8 mouse cellular contexts compared by ENCODE assay signal in genomic region chr5:131650381-131650891, GRCm38 (mm10).
DNase-seq lines count a peak whose midpoint lies in the region; ATAC-seq lines count a peak whose summit lies in the region.

No protein-coding gene starts in this region.

- H3K9me3 ChIP-seq in midbrain, embryonic 11.5 days (ENCODE audit: control insufficient read depth, low read length), result no peaks in the 10 kb centered on the region
- H3K9me3 ChIP-seq in midbrain, embryonic 15.5 days, result no peaks in the 10 kb centered on the region
- no peaks in the 10 kb centered on the region for H3K9me3 ChIP-seq in kidney, embryonic 14.5 days (ENCODE audit: control insufficient read depth, low read length)
- H3K9me3 ChIP-seq in neural tube, embryonic 11.5 days (ENCODE audit: control insufficient read depth, low read length), result no peaks in the 10 kb centered on the region

- H3K4me1 ChIP-seq in midbrain, embryonic 11.5 days (ENCODE audit: control insufficient read depth, insufficient read depth, low read length), result peaks cover 47% of the 10 kb centered on the region
- peaks cover 43% of the 10 kb centered on the region for H3K4me1 ChIP-seq in midbrain, embryonic 15.5 days
- peaks cover 25% of the 10 kb centered on the region for H3K4me1 ChIP-seq in kidney, embryonic 14.5 days (ENCODE audit: control insufficient read depth, insufficient read depth, low read length)
- peaks cover 20% of the 10 kb centered on the region for H3K4me1 ChIP-seq in neural tube, embryonic 11.5 days (ENCODE audit: control insufficient read depth, insufficient read depth, low read length)

- 0 out of 2 replicates have a peak overlapping the region, but pooled peaks have one; percentile 7 for H3K27ac ChIP-seq in midbrain, embryonic 11.5 days (ENCODE audit: low read depth, low read length)
- no peak overlapping the region for H3K27ac ChIP-seq in midbrain, embryonic 15.5 days
- no peak overlapping the region for H3K27ac ChIP-seq in kidney, embryonic 14.5 days (ENCODE audit: low read depth, low read length)
- H3K27ac ChIP-seq in neural tube, embryonic 11.5 days (ENCODE audit: low read depth, low read length), result peak overlapping the region; percentile 7; the same call in 1 of the 2 replicates

- no peak overlapping the region for H3K4me3 ChIP-seq in midbrain, embryonic 11.5 days (ENCODE audit: low read depth, low read length)
- no peak overlapping the region for H3K4me3 ChIP-seq in midbrain, embryonic 15.5 days
- no peak overlapping the region for H3K4me3 ChIP-seq in kidney, embryonic 14.5 days (ENCODE audit: low read length)
- H3K4me3 ChIP-seq in neural tube, embryonic 11.5 days (ENCODE audit: low read depth, low read length), result no peak overlapping the region

- intact Hi-C loops in left cerebral cortex, postnatal 36 days (cut with DNase I), result no loop called here

- no peaks in the 10 kb centered on the region for H3K36me3 ChIP-seq in midbrain, embryonic 11.5 days (ENCODE audit: control insufficient read depth, insufficient read depth, low read length)
- 0 out of 2 replicates have a peak, but pooled peaks cover 3% of the 10 kb centered on the region for H3K36me3 ChIP-seq in midbrain, embryonic 15.5 days (replicated peaks)
- H3K36me3 ChIP-seq in kidney, embryonic 14.5 days (ENCODE audit: control insufficient read depth, insufficient read depth, low read length), result no peaks in the 10 kb centered on the region
- no peaks in the 10 kb centered on the region for H3K36me3 ChIP-seq in neural tube, embryonic 11.5 days (ENCODE audit: control insufficient read depth, insufficient read depth, low read length)

- peaks cover 53% of the 10 kb centered on the region for H3K27me3 ChIP-seq in midbrain, embryonic 11.5 days (ENCODE audit: control insufficient read depth, insufficient read depth, low read length)
- 0 out of 2 replicates have a peak, but pooled peaks cover 7% of the 10 kb centered on the region for H3K27me3 ChIP-seq in midbrain, embryonic 15.5 days (replicated peaks)
- no peaks in the 10 kb centered on the region for H3K27me3 ChIP-seq in kidney, embryonic 14.5 days (ENCODE audit: control insufficient read depth, insufficient read depth, low read length)
- H3K27me3 ChIP-seq in neural tube, embryonic 11.5 days (ENCODE audit: control insufficient read depth, insufficient read depth, low read length), result peaks cover 10% of the 10 kb centered on the region; the same call in 1 of the 2 replicates

- H3K4me2 ChIP-seq in midbrain, embryonic 11.5 days, result no peak overlapping the region
- no peak overlapping the region for H3K4me2 ChIP-seq in midbrain, embryonic 15.5 days
- H3K4me2 ChIP-seq in kidney, embryonic 14.5 days (replicated peaks; ENCODE audit: low read depth, low read length), result no peak overlapping the region
- no peak overlapping the region for H3K4me2 ChIP-seq in neural tube, embryonic 11.5 days (ENCODE audit: low read depth)

- H3K9ac ChIP-seq in midbrain, embryonic 11.5 days (ENCODE audit: low read length), result no peak overlapping the region
- H3K9ac ChIP-seq in midbrain, embryonic 15.5 days, result no peak overlapping the region
- H3K9ac ChIP-seq in kidney, embryonic 14.5 days (ENCODE audit: low read depth, low read length), result no peak overlapping the region; the same call in 1 of the 2 replicates
- no peak overlapping the region for H3K9ac ChIP-seq in neural tube, embryonic 11.5 days (ENCODE audit: low read length)

- 26% methylated on average over 11 of the region's 11 CpGs for whole genome bisulfite sequencing in midbrain, embryonic 11.5 days
- WGBS in midbrain, embryonic 15.5 days, result 30% methylated on average over 11 of the region's 11 CpGs
- WGBS in kidney, embryonic 14.5 days, result 16% methylated on average over 11 of the region's 11 CpGs
- WGBS in neural tube, embryonic 11.5 days, result 32% methylated on average over 11 of the region's 11 CpGs

- no peak for DNase-seq in midbrain, embryonic 11.5 days (ENCODE audit: low spot score, missing footprints)
- DNase-seq in neural tube, embryonic 11.5 days (ENCODE audit: low spot score), result peak; percentile 22
- no peak for DNase-seq in T-cell, adult 2 months (ENCODE audit: low spot score)
- no peak for DNase-seq in left cerebral cortex, postnatal 36 days (ENCODE audit: low spot score in 2 of 2)
- no peak for DNase-seq in gastrocnemius, postnatal 10 days

- 0 out of 2 replicates have a peak, but pooled peaks have one; percentile 9 for ATAC-seq in midbrain, embryonic 11.5 days (ENCODE audit: low FRiP score)
- ATAC-seq in midbrain, embryonic 15.5 days (replicated peaks), result no peak
- peak; percentile 56 for ATAC-seq in common myeloid progenitor, adult 5-6 weeks (replicated peaks; ENCODE audit: low read depth, poor library complexity, severe bottlenecking)
- ATAC-seq in kidney, embryonic 14.5 days (ENCODE audit: low FRiP score, low TSS enrichment), result peak; percentile 43; the same call in 1 of the 2 replicates
- ATAC-seq in neural tube, embryonic 11.5 days (ENCODE audit: insufficient read depth, low FRiP score, low TSS enrichment), result no peak

Comparison
In these comparisons a context has a peak if more than half of its experiments do, and no peak if none do; other contexts are left out.
1. ATAC-seq: peak in midbrain, embryonic 11.5 days (single experiment), common myeloid progenitor, adult 5-6 weeks (single experiment) and kidney, embryonic 14.5 days (single experiment); none in midbrain, embryonic 15.5 days (single experiment) and neural tube, embryonic 11.5 days (single experiment).
2. H3K27ac ChIP-seq: peak in midbrain, embryonic 11.5 days (single experiment) and neural tube, embryonic 11.5 days (single experiment); none in midbrain, embryonic 15.5 days (single experiment) and kidney, embryonic 14.5 days (single experiment).